Mouse (Mus musculus) brown adipose tissue, adult 24 weeks (tissue): ENCODE results near the gene Olfr665. TPM values are rescaled to one million over a fixed set of nuclear protein-coding genes. Genes with fewer than 3 reads are reported as not detected.
"Not testable (repeated sequence)": the region's sequence is repeated elsewhere in the genome, so short reads cannot be mapped to it uniquely, and the experiment has no call there.

Experiments used
- H3K27ac ChIP-seq: fragments of 200-500 bp; replicated peaks from 2 replicates; pipeline ENCODE4 v1.5.1; 2012; ENCODE audit warnings: low read depth, mild to moderate bottlenecking, low read length
- H3K4me1 ChIP-seq: fragments of 200-500 bp; 2 replicates; pipeline ENCODE4 v1.6.1; 2012; ENCODE audit warnings: low read length, mixed read lengths; ENCODE audit not compliant: control insufficient read depth, insufficient read depth, insufficient read length
- H3K4me3 ChIP-seq: fragments of 200-500 bp; 2 replicates; pipeline ENCODE4 v1.5.1; 2012; ENCODE audit warnings: low read depth, mild to moderate bottlenecking, low read length, moderate library complexity; ENCODE audit not compliant: insufficient read depth
- polyA plus RNA-seq: library from polyadenylated mRNA; stranded (reverse); fragments of >200 nt; gene quantifications from 2 replicates; pipeline ENCODE4 v1.2.4, GENCODE M21; 2012; ENCODE audit not compliant: missing spikeins, insufficient read depth, insufficient read length

Olfr665 gene
- not detected in 2 replicates for polyA plus RNA-seq

DNA sequence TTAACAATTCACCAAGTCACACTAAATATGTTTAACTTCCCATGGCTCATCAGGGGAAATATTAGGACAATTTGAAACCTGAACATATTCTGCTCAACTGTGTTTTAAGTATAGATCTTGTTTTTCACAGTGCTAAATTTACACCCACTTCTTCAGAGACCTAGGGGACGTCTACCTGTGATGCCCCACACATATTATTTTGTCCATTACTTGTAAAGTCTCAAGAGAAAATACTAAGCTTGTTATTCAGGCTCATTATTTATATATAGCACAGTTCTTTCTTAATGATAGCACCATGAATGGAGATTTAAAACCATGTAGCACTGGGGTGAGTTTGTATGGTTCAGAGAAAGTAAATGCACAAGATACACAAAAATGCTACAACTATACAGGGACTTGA, at the start of gene Olfr665:
Gene Olfr665, plus strand, starts transcription at position 301 of the 400 bp plus-strand sequence.
- Histone ChIP-seq H3K27ac (no peak within 1 kb of the TSS), H3K4me3 (no peak within 1 kb of the TSS), H3K4me1 (no peaks in the 10 kb centered on the region)

DNA sequence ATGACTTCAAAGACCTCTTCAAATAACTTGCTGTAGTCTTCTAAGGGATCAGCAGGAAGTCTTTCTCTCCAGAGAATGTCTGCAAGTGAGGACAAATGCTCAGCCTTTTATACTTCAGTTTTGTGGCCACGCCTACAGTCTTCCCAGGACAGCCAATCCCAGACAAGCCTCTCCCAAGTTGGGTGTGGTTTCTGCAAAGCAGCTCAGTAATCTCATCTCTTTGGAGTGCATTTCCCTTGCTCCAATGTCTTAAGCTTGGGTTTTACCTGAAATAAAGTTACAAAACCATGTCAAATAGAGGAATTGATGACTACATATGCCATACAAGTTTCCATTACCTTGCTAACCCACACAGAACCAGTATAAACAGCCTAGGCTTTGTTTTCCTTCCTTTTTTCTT, 35.3 kb upstream of the Olfr665 start, which contains the start of gene Usp17lb:
Gene Usp17lb, minus strand, starts transcription at position 101 of the 400 bp plus-strand sequence.
- no peak within 1 kb of the TSS for H3K4me3 ChIP-seq
- no peak within 1 kb of the TSS for H3K27ac ChIP-seq
- no peaks in the 10 kb centered on the region for H3K4me1 ChIP-seq

- Histone ChIP-seq H3K4me3 (no peak overlapping the region), H3K4me1 (no peaks in the 10 kb centered on the region), H3K27ac (no peak overlapping the region)
Measured at GRCm38 (mm10) chr7:104843731-104844287, 34.0 kb upstream of the Olfr665 start.

GRCm38 (mm10) chr7:104851546-104851945, 26.3 kb upstream of the Olfr665 start:
- not testable (repeated sequence) for H3K4me3 ChIP-seq, H3K27ac ChIP-seq

DNA sequence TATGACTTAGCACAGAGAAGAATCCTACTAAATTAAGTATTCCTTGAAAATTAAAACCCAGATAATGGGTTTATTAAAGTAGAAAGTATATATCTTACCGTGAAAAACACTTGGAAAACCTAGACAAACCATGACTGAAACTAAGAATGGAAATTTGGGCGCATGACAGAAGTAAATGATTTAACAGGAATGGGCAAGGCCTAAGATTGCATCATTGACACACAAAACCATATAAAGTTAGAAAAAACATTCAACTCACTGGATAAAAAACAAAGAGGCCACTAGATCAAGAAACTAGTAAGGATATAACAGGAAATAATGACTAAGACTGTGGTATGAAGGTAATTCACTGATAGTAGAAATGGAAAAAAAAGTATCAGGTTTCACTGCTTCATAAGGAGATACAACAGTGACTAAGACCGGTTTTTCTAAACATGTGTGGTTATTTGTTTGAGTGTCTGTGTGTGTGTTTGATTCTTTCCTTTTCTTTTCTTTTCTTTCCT, 22.5 kb upstream of the Olfr665 start:
- H3K27ac ChIP-seq, result no peak overlapping the region
- no peaks in the 10 kb centered on the region for H3K4me1 ChIP-seq
- no peak overlapping the region for H3K4me3 ChIP-seq

More at GRCm38 (mm10) chr7:104851546-104851945, 26.3 kb upstream of the Olfr665 start:
- H3K4me1 ChIP-seq, result not testable (repeated sequence)

- not testable (repeated sequence) for H3K27ac ChIP-seq, H3K4me3 ChIP-seq, H3K4me1 ChIP-seq
Measured at GRCm38 (mm10) chr7:104856709-104857108, 21.1 kb upstream of the Olfr665 start, which contains the start of gene Usp17la. Usp17la (plus strand) TSS chr7:104857009.

GRCm38 (mm10) chr7:104857683-104858082, 20.1 kb upstream of the Olfr665 start:
- Histone ChIP-seq H3K4me3 (no peak overlapping the region), H3K4me1 (no peaks in the 10 kb centered on the region), H3K27ac (no peak overlapping the region)

GRCm38 (mm10) chr7:104861381-104861780, 16.4 kb upstream of the Olfr665 start:
- H3K27ac ChIP-seq, result no peak overlapping the region
- H3K4me3 ChIP-seq, result no peak overlapping the region
- H3K4me1 ChIP-seq, result no peaks in the 10 kb centered on the region

- H3K4me1 ChIP-seq, result no peaks in the 10 kb centered on the region
- H3K4me3 ChIP-seq, result no peak within 1 kb of the TSS
- H3K27ac ChIP-seq, result no peak within 1 kb of the TSS
Measured at GRCm38 (mm10) chr7:104895852-104896251, 18.0 kb downstream of the Olfr665 start, which contains the start of gene Olfr666. Olfr666 (minus strand) TSS chr7:104895952.

DNA sequence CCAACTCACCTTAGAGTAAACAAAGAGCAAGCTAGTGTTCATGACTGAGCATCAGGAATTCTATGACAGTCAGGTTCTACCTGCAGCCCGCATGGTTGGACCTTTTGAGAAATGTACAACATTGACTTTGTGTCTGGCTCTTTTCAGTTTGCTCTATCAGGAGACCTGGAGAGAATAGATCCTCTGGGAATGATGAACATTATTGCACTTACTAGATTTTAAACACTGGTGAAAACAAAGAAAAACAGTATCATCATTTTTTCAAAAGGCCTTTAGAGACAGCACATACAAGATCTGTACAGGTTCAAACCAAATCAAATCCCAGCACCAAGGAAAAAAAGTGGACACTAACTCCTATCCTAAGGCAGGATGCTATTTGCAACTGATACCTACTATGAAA, 43.6 kb downstream of the Olfr665 start, which contains the start of gene Olfr667:
Gene Olfr667, minus strand, starts transcription at position 101 of the 400 bp plus-strand sequence.
- H3K4me1 ChIP-seq, result no peaks in the 10 kb centered on the region
- H3K27ac ChIP-seq, result no peak within 1 kb of the TSS
- no peak within 1 kb of the TSS for H3K4me3 ChIP-seq

DNA sequence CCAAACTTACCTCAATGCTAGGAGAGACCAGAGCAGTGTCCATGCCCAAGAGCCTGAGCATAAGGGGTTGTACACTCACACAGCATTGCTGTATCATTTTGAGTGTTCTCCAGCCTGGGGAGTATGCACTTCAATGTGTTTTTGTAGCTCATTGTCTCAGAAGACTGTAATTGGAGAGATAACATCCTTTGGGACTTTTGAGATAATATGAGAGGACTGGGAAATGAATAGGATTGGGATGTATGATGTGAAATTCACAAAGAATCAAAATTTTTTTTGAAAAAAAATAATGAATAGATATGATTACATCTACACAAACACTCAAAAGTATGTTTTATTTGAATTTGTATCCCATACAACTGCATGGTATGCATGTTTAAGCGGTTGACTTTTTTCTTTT, 50.1 kb downstream of the Olfr665 start, which contains the start of gene Olfr668:
Gene Olfr668, minus strand, starts transcription at position 101 of the 400 bp plus-strand sequence.
- no peak within 1 kb of the TSS for H3K27ac ChIP-seq
- no peaks in the 10 kb centered on the region for H3K4me1 ChIP-seq
- no peak within 1 kb of the TSS for H3K4me3 ChIP-seq

Other genes starting within 250 kb of the Olfr665 start
- gene Olfr658, start 230.7 kb upstream of the Olfr665 start, polyA plus RNA-seq, result not detected in 2 replicates
- not detected in 2 replicates for gene Olfr659, start 211.3 kb upstream of the Olfr665 start, polyA plus RNA-seq
- gene Olfr661, start 191.5 kb upstream of the Olfr665 start, polyA plus RNA-seq, result not detected in 2 replicates
- not detected in 2 replicates for gene Usp17le, start 100.6 kb upstream of the Olfr665 start, polyA plus RNA-seq
- not detected in 2 replicates for gene Usp17lb, start 35.4 kb upstream of the Olfr665 start, polyA plus RNA-seq
- gene Usp17la, start 21.0 kb upstream of the Olfr665 start, polyA plus RNA-seq, result not detected in 2 replicates
- gene Olfr666, start 17.9 kb downstream of the Olfr665 start, polyA plus RNA-seq, result not detected in 2 replicates
- not detected in 2 replicates for gene Olfr667, start 43.5 kb downstream of the Olfr665 start, polyA plus RNA-seq
- gene Olfr668, start 50.0 kb downstream of the Olfr665 start, polyA plus RNA-seq, result not detected in 2 replicates
- not detected in 2 replicates for gene Olfr669, start 56.2 kb downstream of the Olfr665 start, polyA plus RNA-seq
- not detected in 2 replicates for gene Olfr670, start 84.6 kb downstream of the Olfr665 start, polyA plus RNA-seq
- gene Olfr671, start 101.1 kb downstream of the Olfr665 start, polyA plus RNA-seq, result not detected in 2 replicates
- gene Olfr672, start 124.0 kb downstream of the Olfr665 start, polyA plus RNA-seq, result not detected in 2 replicates
- gene Olfr675, start 150.4 kb downstream of the Olfr665 start, polyA plus RNA-seq, result not detected in 2 replicates
- not detected in 2 replicates for gene Olfr676, start 154.7 kb downstream of the Olfr665 start, polyA plus RNA-seq
- gene Olfr677, start 173.3 kb downstream of the Olfr665 start, polyA plus RNA-seq, result not detected in 2 replicates
- gene Olfr678, start 186.4 kb downstream of the Olfr665 start, polyA plus RNA-seq, result not detected in 2 replicates
- not detected in 2 replicates for gene Olfr679, start 203.2 kb downstream of the Olfr665 start, polyA plus RNA-seq
- not detected in 2 replicates for gene Olfr680-ps1, start 214.8 kb downstream of the Olfr665 start, polyA plus RNA-seq
- gene Olfr681, start 238.8 kb downstream of the Olfr665 start, polyA plus RNA-seq, result not detected in 2 replicates